Mouse (Mus musculus): ENCODE results near the gene Bcat1. TPM values are rescaled to one million over a fixed set of nuclear protein-coding genes. Genes with fewer than 3 reads are reported as not detected.

The Bcat1 gene
- total RNA-seq (2021): 1 to 10 TPM; 1.5 to 1.6 TPM

- no peak for DNase-seq (ENCODE audit: low spot score)
- intact Hi-C loops (cut with DNase I): no loop called here
Measured at GRCm38 (mm10) chr6:145075548-145076224, at the start of gene Bcat1. TSS of gene Bcat1 (minus strand) at chr6:145076184.

- intact Hi-C loops (cut with DNase I): loop anchor here (5.0 kb wide), 1 partner anchor 47 kb away; no protein-coding TSS in a partner anchor
- DNase-seq (ENCODE audit: low spot score): no peak
Measured at GRCm38 (mm10) chr6:145125591-145126113, 49.7 kb upstream of the Bcat1 start.

DNA sequence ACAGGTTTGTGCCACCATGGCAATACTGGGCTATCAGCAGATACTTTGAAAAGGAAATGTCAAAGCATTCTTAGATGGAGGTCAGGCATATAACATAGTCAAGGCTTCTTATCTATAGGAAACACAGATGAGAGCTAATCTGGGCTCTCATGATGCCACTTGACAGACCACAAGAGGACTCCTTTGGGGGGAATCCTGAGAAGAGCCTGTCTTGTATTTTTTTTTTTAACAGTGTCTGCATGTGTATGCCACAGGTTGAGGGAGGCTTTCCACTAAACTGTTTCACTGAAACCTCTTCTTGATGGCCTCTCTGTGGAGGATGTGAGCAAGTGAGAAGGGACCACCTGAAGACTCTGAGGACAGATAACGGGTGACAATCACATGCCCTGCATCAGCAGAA lies 48.6 kb upstream of the Bcat1 start:
- intact Hi-C loops (cut with DNase I): loop anchor here (5.0 kb wide), 1 partner anchor 48 kb away; no protein-coding TSS in a partner anchor
- no peak for DNase-seq (ENCODE audit: low spot score)

DNA sequence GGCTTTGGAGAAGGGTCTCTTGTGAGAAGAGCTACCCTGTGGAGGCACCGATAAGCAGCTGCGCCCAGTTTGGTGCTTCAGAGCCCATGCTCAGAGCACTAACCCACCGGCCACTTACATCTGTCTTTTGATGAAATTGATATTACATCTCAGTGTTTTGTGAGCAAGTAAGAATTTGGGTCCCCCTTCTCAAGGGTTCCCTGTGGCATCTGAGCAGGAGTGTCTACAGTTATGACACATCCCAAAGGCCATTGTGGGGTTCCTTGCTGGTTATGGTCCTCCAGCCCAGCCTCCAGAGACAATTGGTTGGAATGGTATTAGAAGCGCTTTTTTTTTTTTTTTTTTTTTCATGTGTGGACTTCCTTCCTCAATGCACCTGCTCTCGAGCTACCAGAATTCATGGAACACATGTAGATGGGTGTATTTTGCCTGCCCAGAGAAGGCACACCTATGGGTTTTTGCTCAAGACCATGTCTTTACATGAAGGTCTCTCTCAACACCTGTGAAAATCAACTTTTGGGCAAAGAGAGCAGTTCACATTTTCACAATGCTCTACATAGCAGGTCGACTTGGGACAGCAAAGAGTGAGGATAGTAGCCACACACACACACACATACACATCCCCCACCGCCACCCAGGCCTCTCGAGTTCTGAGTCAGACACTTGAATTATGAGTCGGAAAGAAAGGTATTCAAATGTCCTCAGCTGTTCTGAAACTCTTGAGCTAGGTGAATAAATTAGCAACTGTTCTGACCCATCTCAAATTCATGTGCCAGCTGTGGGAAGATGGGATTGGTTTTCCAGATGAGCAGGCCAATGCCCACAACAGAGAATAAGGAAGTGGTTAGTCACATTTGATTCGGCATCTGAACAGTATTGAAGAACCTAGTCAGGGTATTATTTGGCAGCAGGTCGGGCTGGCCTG lies 47.4 kb upstream of the Bcat1 start:
- intact Hi-C loops (cut with DNase I): no loop called here
- DNase-seq (ENCODE audit: low spot score): no peak

- intact Hi-C loops (cut with DNase I): no loop called here
- no peak for DNase-seq (ENCODE audit: low spot score)
Measured at GRCm38 (mm10) chr6:145122423-145123059, 46.6 kb upstream of the Bcat1 start.

DNA sequence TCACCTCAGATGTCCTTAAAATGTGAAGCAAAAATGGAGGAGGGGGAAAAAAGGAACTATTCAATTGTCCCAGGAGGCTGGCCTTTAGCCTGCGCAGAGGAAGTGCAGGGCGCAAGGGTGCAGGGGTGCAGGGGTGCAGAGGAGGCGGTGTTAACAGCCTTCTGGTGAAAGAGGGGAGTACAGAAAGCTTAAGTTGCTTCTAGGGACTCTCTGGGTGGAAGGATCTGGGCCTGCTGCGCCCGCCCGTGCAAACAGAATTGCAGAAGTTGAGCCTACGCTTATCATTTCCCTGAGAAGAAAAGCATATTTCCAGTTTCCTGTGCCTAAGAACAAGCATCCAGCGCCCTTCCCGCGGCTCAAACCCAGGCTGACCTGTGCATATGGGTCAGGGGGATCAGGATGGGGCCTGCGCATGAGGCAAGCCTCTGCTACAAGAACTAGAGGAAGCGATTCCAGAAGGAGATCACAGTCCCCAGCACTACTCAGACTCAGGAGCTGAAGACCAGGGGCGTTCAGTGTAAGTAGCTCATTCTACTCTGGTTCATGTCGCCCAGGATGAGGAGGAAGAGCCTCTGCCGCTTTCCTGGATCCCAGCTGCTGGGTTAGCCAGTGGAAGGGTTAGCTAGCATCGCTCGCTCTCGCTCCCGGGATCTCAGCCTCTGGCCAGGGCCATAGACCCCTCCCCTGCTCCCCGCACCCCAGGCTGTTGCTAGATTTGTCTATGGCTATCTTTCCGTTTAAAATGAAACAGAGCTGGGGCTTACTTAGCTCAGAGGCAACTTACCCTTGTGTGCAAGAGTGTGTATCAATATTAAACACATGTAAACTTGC lies 45.8 kb upstream of the Bcat1 start:
- intact Hi-C loops (cut with DNase I): no loop called here
- peak; percentile 15 for DNase-seq (ENCODE audit: low spot score)

DNA sequence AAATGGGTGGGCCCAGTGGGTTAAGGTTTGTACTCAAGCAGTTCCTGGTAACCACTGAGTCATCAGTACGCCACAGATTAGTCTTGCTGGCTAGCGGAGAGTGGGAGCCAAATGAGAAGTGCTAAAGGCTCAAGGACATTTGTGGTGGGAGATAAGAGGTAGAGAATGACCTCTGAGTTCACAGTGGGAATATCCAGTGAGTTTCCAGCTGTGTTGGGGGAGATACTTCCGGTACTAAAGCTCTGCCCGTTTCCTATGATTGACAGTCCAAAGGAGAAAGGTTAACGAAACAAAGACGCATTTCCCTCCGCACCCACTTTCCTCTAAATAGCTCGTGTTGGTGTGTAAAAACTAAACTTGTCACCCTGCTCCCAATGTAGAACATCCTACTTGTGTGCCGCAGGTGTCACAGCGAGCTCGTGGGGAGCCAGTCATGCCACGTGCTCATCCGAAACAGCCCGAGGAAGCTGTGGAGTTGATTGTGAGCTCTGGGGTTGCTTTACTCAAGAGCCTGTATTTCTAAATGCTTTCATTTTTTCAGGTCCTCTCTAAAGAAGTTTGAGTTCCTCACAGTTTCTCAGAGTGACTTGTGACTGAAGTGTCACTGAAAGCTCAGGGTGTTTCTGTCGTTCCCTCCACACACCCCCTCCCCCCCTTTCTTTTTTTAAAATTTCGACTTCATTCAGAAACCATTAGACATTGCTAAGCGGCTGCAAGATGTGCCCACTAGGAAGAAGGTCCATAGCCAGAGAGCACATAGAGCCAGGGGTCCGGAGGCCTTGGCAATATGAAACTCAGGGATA lies 45.0 kb upstream of the Bcat1 start:
- no peak for DNase-seq (ENCODE audit: low spot score)
- intact Hi-C loops (cut with DNase I): no loop called here

GRCm38 (mm10) chr6:145120086-145120485 lies 44.1 kb upstream of the Bcat1 start:
- no peak for DNase-seq (ENCODE audit: low spot score)
- intact Hi-C loops (cut with DNase I): no loop called here

- DNase-seq (ENCODE audit: low spot score): no peak
- intact Hi-C loops (cut with DNase I): no loop called here
Measured at GRCm38 (mm10) chr6:145116098-145116672, 40.2 kb upstream of the Bcat1 start.

DNA sequence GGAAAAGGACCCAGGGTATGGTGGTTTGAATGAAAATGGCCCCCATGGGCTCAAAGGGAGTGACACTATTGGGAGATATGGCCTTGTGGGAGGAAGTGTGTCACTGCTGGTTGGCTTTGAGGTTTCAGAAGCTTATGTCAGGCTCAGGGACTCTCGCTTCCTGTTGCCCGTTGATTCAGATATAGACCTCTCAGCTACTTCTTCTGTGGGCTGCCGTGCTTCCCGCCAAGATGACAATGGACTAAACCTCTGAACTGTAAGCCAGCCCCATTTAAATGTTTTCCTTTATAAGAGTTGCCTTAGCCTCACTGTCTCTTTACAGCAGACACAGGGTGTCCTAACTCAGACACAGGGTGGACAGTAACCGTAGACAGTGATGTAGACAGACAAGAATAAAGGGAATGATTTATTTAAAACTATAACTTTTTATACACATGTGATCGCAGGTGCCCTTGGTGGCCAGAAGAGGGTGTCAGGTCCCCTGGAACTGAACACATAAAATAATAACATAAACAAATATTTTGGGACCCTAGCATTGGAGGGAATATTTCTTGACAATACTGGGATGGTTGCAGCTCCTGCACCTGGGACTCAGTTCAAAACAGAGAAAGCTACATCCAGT lies 39.6 kb upstream of the Bcat1 start, which contains the start of gene Lrmp:
Gene Lrmp (plus strand): TSS at position 178 of the 622 bp plus-strand sequence.
- no peak for DNase-seq (ENCODE audit: low spot score)
- intact Hi-C loops (cut with DNase I): no loop called here

GRCm38 (mm10) chr6:145114561-145114960 lies 38.6 kb upstream of the Bcat1 start:
- intact Hi-C loops (cut with DNase I): no loop called here
- DNase-seq (ENCODE audit: low spot score): no peak

DNA sequence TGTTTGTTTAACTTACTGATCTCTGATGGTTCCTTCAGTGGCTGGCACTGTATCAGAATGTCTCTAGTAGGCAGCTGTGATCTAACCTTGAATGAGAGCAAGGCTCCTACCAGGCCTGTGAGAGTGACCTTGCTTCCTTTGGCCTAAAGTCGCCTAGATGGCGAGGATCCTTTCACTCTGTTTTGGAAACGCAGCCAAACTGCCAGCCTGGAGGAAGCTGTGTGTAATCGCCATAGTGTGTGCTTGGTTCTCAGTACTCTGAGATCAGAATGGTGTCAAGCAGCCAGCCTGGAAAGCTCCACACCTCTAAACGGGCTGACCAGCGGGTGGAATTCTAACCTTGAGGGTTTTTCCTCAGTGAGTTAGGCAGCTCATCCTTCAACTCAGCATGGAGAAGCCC lies 36.9 kb upstream of the Bcat1 start:
- no peak for DNase-seq (ENCODE audit: low spot score)
- intact Hi-C loops (cut with DNase I): no loop called here

DNA sequence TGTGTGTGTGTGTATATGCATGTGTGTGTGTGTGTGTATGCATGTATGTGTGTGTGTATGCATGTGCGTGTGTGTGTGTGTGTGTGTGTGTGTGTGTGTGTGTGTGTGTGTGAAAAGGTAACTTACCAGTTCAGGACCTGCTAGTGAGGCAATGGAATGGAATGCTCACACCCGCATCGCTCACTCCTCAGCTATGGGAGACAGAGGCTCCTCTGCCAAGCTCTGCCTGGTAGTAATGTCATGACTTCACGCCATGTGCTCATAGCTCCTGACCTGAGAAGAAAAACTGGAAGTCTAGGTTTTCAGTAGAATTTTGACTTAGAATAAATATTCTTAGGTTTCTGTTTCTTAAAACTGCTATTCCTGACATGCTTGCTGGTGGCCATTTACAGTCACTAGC lies 34.8 kb upstream of the Bcat1 start:
- intact Hi-C loops (cut with DNase I): no loop called here
- no peak for DNase-seq (ENCODE audit: low spot score)

- DNase-seq (ENCODE audit: low spot score): no peak
- intact Hi-C loops (cut with DNase I): no loop called here
Measured at GRCm38 (mm10) chr6:145106163-145106842, 30.3 kb upstream of the Bcat1 start.

- DNase-seq (ENCODE audit: low spot score): no peak
- intact Hi-C loops (cut with DNase I): no loop called here
Measured at GRCm38 (mm10) chr6:145105439-145105838, 29.5 kb upstream of the Bcat1 start.

DNA sequence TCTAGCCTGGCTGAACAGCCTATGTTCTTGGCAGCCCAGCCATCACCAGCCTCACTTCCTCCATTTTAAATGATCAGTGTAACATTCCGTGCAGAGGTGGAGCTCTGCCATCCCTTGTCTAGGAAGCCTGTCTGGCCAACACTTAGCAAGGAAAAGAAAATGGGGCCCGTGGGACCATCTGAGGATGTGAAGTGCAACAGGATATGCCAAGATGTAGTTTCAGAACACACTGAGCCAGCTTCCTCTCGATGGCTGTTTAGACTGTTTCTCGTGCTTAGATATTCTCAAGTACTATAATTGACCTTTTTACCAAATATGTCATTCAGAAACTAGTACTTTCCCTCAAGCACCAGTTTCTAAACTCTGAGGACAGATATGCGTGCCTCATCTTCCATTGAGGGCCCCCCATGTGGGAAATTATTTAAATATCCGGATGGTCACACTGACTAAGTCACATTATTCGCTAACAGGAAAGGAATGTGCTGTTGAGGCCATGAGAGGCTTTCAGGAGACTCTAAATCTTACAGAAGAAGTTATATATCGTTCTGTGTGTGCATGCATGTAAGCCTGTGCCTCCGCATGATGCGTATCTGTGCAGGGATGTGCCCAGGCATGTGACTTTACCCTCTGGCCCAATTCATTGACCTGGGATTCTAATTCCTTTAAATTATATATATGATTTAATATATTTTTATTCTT lies 28.4 kb upstream of the Bcat1 start:
- no peak for DNase-seq (ENCODE audit: low spot score)
- intact Hi-C loops (cut with DNase I): no loop called here

DNA sequence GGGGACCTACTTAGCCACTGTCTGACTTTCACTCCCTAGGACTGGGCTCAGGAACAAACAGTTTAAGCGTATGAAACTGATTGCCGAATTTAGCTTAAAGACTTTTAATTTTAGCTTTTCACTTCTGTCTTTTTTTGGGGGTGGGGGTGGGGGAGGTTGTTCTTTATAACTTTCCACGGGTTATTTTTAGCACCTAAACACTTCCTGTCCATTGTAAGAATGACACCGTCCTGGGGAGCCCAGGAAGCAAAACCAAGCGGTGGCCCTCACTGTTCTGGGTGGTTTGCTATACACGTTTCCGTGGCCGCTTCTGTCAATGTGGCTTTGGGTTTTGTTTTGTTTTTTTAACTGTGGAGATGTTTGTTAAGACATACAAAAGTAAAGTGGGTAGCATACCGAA lies 24.9 kb upstream of the Bcat1 start:
- intact Hi-C loops (cut with DNase I): no loop called here
- no peak for DNase-seq (ENCODE audit: low spot score)
